Mouse (Mus musculus) adrenal gland, postnatal 14 days (tissue): ENCODE measurements around the gene Ano1. TPM values are rescaled to one million over a fixed set of nuclear protein-coding genes. Genes with fewer than 3 reads are reported as not detected.

Source experiments
- DNase-seq: peaks from one replicate; pipeline ENCODE4 v3.0.0; 2021; ENCODE audit warnings: mixed read lengths
- total RNA-seq: library from RNA; stranded (reverse); gene quantifications from 2 replicates; pipeline ENCODE4 v1.2.3, GENCODE M21; 2021

The Ano1 gene
- total RNA-seq, 1 experiment from 2014 or later = 34.8 TPM

DNA sequence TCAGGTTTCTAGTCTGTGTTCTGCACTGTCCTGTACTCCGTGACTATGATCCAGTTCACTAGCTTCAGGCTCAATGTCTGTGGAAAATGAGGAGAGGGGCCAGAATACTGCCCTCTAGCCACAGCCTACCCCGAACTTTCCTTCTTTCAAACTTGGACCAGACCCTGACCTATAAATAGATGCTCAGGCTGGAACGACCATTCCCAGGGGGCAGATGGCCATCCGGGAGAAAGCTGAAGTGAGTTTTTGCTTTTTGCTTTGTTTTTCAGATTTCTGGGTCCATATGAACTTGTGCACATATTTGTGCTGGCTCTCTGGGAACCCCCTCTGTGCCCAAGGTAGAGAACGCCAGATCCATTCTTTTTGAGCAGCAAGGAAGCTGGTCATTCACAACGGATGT is 116.9 kb downstream of the Ano1 start:
- DNase-seq = no peak

GRCm38 (mm10) chr7:144634450-144634849 is 117.3 kb downstream of the Ano1 start:
- no peak for DNase-seq

GRCm38 (mm10) chr7:144632321-144632720 is 119.5 kb downstream of the Ano1 start:
- DNase-seq = no peak

DNA sequence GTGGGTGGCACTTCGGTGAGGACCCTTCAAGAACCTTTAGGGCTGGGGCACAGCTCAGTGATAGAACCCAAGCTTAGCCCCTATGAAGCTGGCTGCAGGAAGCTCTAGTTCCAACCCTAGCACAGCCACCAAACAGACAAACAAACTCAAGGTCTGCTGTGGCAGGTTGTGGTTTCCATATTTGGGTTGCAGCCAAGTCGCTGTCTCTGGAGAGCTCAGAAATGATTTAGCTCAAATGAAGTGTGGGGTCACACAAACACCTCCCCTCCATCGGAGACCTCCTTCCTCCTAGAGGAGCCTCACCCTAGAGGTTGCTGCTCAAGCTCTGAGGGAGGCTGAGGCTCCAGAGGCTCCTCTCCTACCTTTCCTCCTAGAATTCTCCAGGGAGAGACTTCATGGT is 121.2 kb downstream of the Ano1 start:
- peak; percentile 41 for DNase-seq

DNA sequence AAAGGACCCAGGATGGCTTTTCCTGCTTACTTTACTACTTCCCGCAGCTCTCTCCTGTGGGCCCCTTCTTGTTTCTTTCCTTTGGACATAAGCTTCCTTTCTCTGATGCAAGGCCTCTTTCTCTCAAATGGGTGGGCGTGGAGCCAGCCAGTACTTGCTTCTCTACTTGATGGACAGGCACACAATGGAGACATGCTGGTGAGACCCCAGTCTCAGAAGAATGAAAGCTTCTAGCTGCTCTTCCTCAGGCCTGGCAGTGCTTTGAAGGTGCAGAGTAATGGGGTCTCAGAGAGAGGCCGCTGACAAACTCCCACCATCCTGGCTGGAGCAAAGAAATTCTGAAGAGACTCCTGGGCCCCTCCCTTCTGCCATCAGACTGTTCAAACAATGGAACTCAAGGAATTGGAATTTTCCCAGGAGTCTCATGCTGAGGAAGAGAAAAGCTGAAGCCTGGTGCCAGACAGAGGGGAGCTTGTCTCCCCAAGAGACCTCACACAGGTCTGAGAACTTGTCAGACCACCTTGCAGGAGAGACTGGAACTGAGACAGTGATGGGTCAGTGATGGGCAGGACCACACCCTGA is 123.3 kb downstream of the Ano1 start:
- no peak for DNase-seq

DNA sequence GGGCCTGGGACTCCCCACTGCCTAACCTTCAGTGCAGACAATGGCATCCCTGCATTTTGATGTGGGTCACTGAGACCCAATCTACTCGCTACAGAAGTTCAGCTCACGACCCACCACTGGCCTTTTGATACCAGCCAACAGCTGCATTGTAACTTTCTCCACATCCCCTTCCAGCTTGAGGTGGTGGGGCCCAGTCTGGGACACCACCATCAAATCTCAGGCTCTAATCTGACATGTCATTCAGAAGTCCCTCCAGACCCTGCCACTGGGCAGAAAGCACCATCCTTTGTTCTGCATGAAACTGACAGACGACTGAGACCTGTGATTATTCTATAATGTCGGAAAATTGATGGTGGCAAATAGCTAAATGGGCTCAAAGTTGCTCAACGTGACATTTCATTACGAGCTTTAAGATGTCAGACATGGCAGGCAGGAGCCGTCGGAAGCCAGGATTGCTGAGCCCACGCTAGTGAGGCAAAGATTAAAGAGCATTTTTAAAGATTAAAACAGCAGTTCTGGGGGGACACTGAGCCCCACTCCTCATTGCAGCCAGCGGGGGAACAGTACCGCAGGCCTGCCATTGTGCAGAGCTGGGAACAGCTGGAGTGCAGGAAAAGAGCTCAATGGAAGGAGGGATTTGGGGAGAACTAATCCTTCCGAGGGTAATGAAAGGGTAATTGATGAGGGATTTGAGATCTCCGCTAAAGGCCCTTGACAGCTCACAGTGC is 124.0 kb downstream of the Ano1 start:
- no peak for DNase-seq

DNA sequence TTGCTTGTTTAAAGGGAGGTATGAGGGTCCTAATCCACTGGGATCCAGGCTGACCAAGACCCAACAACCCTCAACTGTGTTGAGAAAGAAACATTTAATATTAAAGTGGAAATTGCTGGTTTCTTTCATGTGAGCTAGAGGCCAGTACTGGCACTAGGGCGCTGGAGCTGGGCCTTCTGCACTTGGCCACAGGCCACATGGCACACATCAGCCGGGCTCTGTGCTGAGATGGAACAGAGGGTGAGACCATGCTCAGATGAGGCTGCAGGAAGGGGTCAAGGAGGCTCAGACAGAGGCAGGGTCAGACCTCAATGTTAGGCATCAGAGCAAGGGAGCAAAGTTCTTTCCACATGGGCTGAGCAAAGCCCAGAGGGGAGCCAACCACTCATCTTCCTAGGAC is 125.7 kb downstream of the Ano1 start:
- DNase-seq = peak; percentile 62

DNA sequence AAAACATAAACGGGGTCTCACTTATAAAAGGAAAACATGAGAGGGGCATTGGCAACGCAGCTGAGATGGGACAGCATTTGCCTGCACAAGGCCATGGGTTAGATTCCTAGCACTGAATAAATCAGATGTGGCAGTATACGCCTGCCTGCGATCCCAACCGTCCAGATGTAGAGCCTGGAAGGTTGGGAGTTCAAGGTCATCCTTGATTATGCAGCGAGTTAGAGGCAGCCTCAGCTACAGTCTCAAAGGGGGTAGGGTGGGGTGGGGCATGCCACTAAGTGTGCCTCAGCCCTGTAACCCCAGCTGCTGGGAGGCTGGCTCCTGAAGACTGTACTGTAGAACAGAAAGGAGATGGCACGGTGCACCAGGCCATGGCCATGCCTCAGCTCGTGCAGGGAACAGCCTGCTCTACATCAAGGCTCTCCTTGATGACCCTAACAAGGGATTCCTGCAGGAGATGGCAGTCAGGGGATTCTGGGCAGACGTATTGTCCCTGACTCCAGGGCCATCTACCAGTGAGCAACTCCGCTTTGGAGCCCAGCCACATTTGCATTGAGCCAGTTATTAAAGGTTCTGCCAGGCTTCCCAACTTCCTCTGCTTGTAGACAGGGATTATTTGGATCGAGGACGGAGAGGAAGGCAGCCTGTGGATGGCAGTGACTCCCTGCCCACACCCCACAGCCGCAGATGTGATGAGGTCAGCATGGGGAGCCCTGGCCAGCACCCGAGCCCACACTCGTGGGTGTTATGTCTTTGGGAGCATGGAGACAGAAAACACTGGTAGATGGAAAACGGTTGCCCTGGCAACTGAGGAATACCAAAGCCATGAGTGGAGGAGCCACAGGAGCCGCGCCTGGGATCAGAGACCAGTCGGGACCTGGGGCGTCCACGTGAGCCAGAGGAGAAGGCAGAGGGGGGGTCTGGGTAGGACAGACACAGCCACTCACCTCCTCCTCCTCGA is 130.8 kb downstream of the Ano1 start:
- peak; percentile 78 for DNase-seq

- no peak for DNase-seq
Measured at GRCm38 (mm10) chr7:144620315-144620714, 131.5 kb downstream of the Ano1 start.

- peak; percentile 53 for DNase-seq
Measured at GRCm38 (mm10) chr7:144615343-144615742, 136.4 kb downstream of the Ano1 start.

- DNase-seq = peak; percentile 22
Measured at GRCm38 (mm10) chr7:144612829-144613228, 138.9 kb downstream of the Ano1 start.

GRCm38 (mm10) chr7:144612351-144612750 is 139.4 kb downstream of the Ano1 start:
- no peak for DNase-seq

- DNase-seq = peak; percentile 38
Measured at GRCm38 (mm10) chr7:144611595-144611994, 140.2 kb downstream of the Ano1 start.

- DNase-seq = no peak
Measured at GRCm38 (mm10) chr7:144609568-144609967, 142.2 kb downstream of the Ano1 start.

DNA sequence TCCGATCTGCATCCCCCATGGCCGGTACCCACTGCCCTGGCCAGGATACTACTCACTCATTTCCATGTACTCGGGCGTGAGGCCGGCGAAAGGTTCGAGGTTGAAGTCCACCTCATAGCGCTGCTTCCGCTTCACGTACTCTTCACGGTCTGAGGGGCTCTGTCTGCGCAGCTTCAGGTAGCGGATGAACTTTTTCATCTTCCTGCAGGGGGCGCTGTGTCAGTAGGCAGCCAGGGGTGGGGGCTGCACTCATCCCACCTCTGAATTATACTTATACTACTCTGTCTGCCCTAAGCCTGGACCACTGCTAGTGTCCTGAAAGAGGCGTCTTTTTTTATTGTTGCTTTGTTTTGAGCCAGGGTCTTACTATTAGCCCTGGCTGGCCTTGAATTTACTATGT is 143.9 kb downstream of the Ano1 start:
- DNase-seq = no peak

DNA sequence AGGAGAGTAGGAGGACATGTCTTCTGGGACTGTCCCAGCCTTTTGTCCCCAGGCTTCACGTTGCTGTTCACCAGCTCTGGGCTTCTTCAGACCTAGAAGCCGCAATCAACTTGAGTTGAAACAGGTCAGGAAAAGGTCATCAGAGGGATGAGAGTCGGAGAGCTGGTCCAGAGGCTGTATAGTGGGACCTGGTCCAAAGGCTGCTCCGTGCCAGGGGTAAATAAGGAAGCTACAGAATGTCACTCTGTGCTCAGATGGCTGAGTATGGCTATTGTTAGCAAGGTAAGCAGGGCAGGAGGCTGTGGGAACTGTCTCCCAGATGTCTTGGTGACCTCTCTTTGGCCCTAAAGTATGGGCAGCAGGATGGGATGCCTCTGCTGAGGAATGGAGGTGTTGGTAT is 147.0 kb downstream of the Ano1 start:
- DNase-seq = no peak

DNA sequence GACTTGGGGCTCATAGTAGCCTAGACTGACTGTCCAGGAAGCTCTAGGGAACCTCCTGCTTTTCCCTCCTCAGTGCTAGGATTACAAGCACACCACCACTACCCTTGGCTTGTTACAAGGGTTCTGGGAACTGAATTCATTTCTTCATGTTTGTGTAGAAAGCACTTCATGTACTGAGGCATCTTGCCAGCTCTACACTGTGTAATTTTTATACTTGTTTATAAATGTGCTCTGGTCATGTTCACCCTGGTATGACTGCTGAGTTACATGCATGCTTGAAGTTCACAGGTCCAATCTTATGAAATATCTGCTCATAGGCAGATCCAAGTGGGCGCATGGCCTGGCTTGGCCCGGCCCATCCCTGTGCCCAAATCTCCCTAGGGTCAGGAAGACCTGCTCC is 147.5 kb downstream of the Ano1 start:
- DNase-seq = no peak

GRCm38 (mm10) chr7:144600333-144600900 is 151.4 kb downstream of the Ano1 start:
- DNase-seq = no peak

DNA sequence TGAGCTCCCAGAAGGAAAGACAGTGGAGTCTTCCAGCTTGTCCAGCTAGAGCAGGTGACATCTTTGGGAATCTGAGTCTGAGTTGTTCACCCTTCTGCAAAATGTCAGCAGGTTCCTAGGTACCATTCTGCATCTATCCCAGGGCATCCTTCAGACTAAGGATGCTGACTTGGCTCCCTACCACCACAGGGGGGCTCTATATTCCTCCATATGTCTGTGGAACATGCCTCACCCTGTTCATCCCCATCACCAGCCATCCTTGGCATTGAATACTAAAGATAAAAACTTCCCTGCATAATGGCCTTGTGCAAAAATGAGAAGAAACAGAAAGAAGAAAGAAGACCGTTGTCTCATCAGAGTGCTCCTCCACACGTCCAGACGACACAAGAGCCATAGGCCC is 162.3 kb downstream of the Ano1 start:
- DNase-seq = no peak

GRCm38 (mm10) chr7:144587291-144587690 is 164.5 kb downstream of the Ano1 start:
- peak; percentile 70 for DNase-seq

DNA sequence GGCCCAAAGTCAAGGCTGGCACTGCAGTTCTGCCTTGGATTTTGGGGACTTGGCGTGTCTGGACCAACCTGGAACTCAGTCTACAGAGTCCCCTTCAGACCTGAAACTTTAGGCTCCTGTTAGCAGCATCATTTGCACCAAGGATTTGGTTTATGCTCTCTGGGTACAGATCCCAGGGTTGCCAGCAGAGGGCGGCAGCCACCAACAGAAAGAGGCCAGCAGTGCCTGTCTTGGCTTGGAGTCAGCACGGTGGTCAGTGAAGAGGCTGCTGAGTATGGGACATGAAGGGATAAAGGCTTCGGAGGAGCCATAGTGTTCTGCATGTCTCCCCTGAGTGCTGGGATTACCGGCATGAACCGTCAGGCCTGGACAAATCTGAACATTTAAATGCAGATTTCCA is 166.1 kb downstream of the Ano1 start:
- peak; percentile 85 for DNase-seq

- peak; percentile 68 for DNase-seq
Measured at GRCm38 (mm10) chr7:144583619-144584018, 168.2 kb downstream of the Ano1 start.
